Mouse (Mus musculus): Measurements from ENCODE around the gene Oas1a.

DNA sequence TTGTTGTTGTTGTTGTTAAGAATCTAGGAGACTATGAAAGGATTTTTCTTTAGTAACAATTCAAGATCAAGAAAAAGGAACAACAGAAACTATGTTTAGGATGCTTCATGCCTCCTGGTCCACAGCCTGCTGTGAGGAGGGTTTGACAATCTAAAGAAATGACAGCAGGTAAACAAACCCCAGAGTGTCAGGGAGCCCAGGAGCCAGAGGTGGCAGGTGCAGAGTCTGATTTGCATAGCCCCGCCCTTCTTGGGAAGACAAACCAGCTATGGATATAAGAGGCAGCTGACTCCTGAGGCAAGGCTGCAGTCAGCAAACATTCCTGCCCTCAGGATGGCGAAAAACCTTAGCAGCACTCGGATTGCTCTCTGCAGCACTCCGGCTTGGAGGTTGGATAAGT lies 46.2 kb downstream of the Oas1a start, which contains the start of gene Oas1h:
- TF ChIP-seq NRF1 (IDR thresholded peaks at IDR 0.05; ENCODE audit: low read depth, low read length) (no peak), POLR2A (IDR thresholded peaks at IDR 0.05; ENCODE audit: low read depth, low read length) (no peak), USF1 (IDR thresholded peaks at IDR 0.05; ENCODE audit: low read depth, low read length) (no peak)
